Mouse (Mus musculus) midbrain, embryonic 11.5 days (tissue): ENCODE measurements at regions not wholly inside any gene's neighbourhood (a gene's known extent, or its start where the extent isn't known, plus 50 kb on each side); places are given as distances from the start of the nearest gene placed in this dataset.
A peak's percentile ranks its signal among the peaks of the same experiment; 100 is the strongest.

Experiments used
- ATAC-seq: fragments of 200-750 bp; cut with Nextera tagmentation; 2 replicates; pipeline ENCODE4 v1.8.0; 2017; ENCODE audit warnings: moderate TSS enrichment, moderate library complexity; ENCODE audit not compliant: low FRiP score
- DNase-seq: peaks from one replicate; pipeline ENCODE4 v3.0.0; 2015; ENCODE audit warnings: low spot score; ENCODE audit errors: missing footprints
- H3K27ac ChIP-seq: fragments of 300-500 bp; sonication (generic); 2 replicates; pipeline ENCODE4 v1.5.1; 2014; ENCODE audit warnings: low read depth, low read length
- H3K27me3 ChIP-seq: fragments of 300-500 bp; sonication (generic); 2 replicates; pipeline ENCODE4 v1.6.1; 2014; ENCODE audit warnings: mild to moderate bottlenecking, low read length, moderate library complexity, mixed read lengths; ENCODE audit not compliant: control insufficient read depth, insufficient read depth
- H3K36me3 ChIP-seq: fragments of 300-500 bp; sonication (generic); 2 replicates; pipeline ENCODE4 v1.6.1; 2014; ENCODE audit warnings: mild to moderate bottlenecking, low read length, moderate library complexity, mixed read lengths; ENCODE audit not compliant: control insufficient read depth, insufficient read depth
- H3K4me1 ChIP-seq: fragments of 300-500 bp; sonication (generic); 2 replicates; pipeline ENCODE4 v1.6.1; 2014; ENCODE audit warnings: low read length; ENCODE audit not compliant: control insufficient read depth, insufficient read depth
- H3K4me2 ChIP-seq: fragments of 300-500 bp; sonication (generic); 2 replicates; pipeline ENCODE4 v1.6.1; 2014; ENCODE audit warnings: mild to moderate bottlenecking, moderate library complexity
- H3K4me3 ChIP-seq: fragments of 300-500 bp; sonication (generic); 2 replicates; pipeline ENCODE4 v1.5.1; 2014; ENCODE audit warnings: low read depth, low read length
- H3K9ac ChIP-seq: fragments of 300-500 bp; sonication (generic); 2 replicates; pipeline ENCODE4 v1.6.1; 2014; ENCODE audit warnings: low read length
- H3K9me3 ChIP-seq: fragments of 300-500 bp; sonication (generic); 2 replicates; pipeline ENCODE4 v1.6.1; 2016; ENCODE audit warnings: low read length; ENCODE audit not compliant: control insufficient read depth
- WGBS: fragments of 180-500 bp; shearing (Covaris S2); extraction: QIAGEN DNeasy Blood & Tissue Kit; methylation state at CpG from one replicate; pipeline ENCODE4 v1.1.7; 2014; 5-methylcytosine and 5-hydroxymethylcytosine counted together

GRCm38 (mm10) chr1:102628061-102628460 is 2140.3 kb upstream of the Cdh20 start:
- ATAC-seq, result peak; percentile 98
- Histone ChIP-seq H3K9me3 (no peaks in the 10 kb centered on the region), H3K27ac (no peak overlapping the region), H3K4me2 (no peak overlapping the region), H3K27me3 (no peaks in the 10 kb centered on the region), H3K4me3 (no peak overlapping the region), H3K9ac (no peak overlapping the region), H3K4me1 (no peaks in the 10 kb centered on the region), H3K36me3 (no peaks in the 10 kb centered on the region)
- 75% methylated on average over 7 of the region's 7 CpGs for WGBS
- peak; percentile 98 for DNase-seq

GRCm38 (mm10) chr1:102644379-102644778 is 2123.9 kb upstream of the Cdh20 start:
- 64% methylated on average over 1 of the region's 1 CpGs for WGBS
- no peak overlapping the region for H3K4me3 ChIP-seq
- H3K4me1 ChIP-seq, result no peaks in the 10 kb centered on the region
- H3K9me3 ChIP-seq, result no peaks in the 10 kb centered on the region
- H3K4me2 ChIP-seq, result no peak overlapping the region
- no peak overlapping the region for H3K27ac ChIP-seq
- H3K36me3 ChIP-seq, result no peaks in the 10 kb centered on the region
- no peak overlapping the region for H3K9ac ChIP-seq
- H3K27me3 ChIP-seq, result no peaks in the 10 kb centered on the region
- no peak for DNase-seq
- no peak for ATAC-seq

GRCm38 (mm10) chr1:102687367-102688070 is 2080.8 kb upstream of the Cdh20 start:
- no peak overlapping the region for H3K9ac ChIP-seq

GRCm38 (mm10) chr1:102716459-102716858 is 2051.9 kb upstream of the Cdh20 start:
- Histone ChIP-seq H3K4me3 (no peak overlapping the region), H3K27ac (no peak overlapping the region), H3K4me1 (no peaks in the 10 kb centered on the region), H3K9ac (no peak overlapping the region), H3K27me3 (no peaks in the 10 kb centered on the region), H3K36me3 (no peaks in the 10 kb centered on the region), H3K9me3 (no peaks in the 10 kb centered on the region), H3K4me2 (no peak overlapping the region)
- DNase-seq, result no peak
- WGBS, result 69% methylated on average over 2 of the region's 2 CpGs
- ATAC-seq, result 0 out of 2 replicates have a peak, but pooled peaks have one; percentile 40

More at GRCm38 (mm10) chr1:102687367-102688070, 2080.8 kb upstream of the Cdh20 start:
- WGBS, result 88% methylated on average over 2 of the region's 2 CpGs
- H3K27me3 ChIP-seq, result no peaks in the 10 kb centered on the region
- ATAC-seq (no peak), DNase-seq (no peak)
- no peaks in the 10 kb centered on the region for H3K9me3 ChIP-seq
- no peaks in the 10 kb centered on the region for H3K4me1 ChIP-seq
- H3K4me2 ChIP-seq, result no peak overlapping the region
- no peaks in the 10 kb centered on the region for H3K36me3 ChIP-seq
- no peak overlapping the region for H3K27ac ChIP-seq
- no peak overlapping the region for H3K4me3 ChIP-seq

- H3K4me2 ChIP-seq, result no peak overlapping the region
- H3K36me3 ChIP-seq, result no peaks in the 10 kb centered on the region
- ATAC-seq, result no peak
- H3K4me3 ChIP-seq, result no peak overlapping the region
- no peak overlapping the region for H3K9ac ChIP-seq
- H3K27ac ChIP-seq, result no peak overlapping the region
- H3K9me3 ChIP-seq, result no peaks in the 10 kb centered on the region
- WGBS, result 91% methylated on average over 1 of the region's 1 CpGs
- DNase-seq, result no peak
- H3K27me3 ChIP-seq, result no peaks in the 10 kb centered on the region
- H3K4me1 ChIP-seq, result no peaks in the 10 kb centered on the region
Measured at GRCm38 (mm10) chr1:102733991-102734390, 2034.3 kb upstream of the Cdh20 start.

GRCm38 (mm10) chr1:102735392-102735791 is 2032.9 kb upstream of the Cdh20 start:
- Histone ChIP-seq H3K36me3 (no peaks in the 10 kb centered on the region), H3K9ac (no peak overlapping the region), H3K4me2 (no peak overlapping the region), H3K27me3 (no peaks in the 10 kb centered on the region), H3K27ac (no peak overlapping the region), H3K9me3 (no peaks in the 10 kb centered on the region), H3K4me3 (no peak overlapping the region), H3K4me1 (no peaks in the 10 kb centered on the region)
- DNase-seq (no peak), ATAC-seq (no peak)
- 73% methylated on average over 3 of the region's 3 CpGs for WGBS

GRCm38 (mm10) chr1:102757941-102758340 is 2010.4 kb upstream of the Cdh20 start:
- Histone ChIP-seq H3K27me3 (no peaks in the 10 kb centered on the region), H3K27ac (no peak overlapping the region), H3K9ac (no peak overlapping the region), H3K9me3 (no peaks in the 10 kb centered on the region), H3K4me3 (no peak overlapping the region), H3K36me3 (no peaks in the 10 kb centered on the region), H3K4me2 (no peak overlapping the region), H3K4me1 (no peaks in the 10 kb centered on the region)
- DNase-seq, result no peak
- ATAC-seq, result no peak
- WGBS, result 76% methylated on average over 1 of the region's 1 CpGs
